Mouse (Mus musculus): ENCODE measurements around the gene Btbd7. TPM values are rescaled to one million over a fixed set of nuclear protein-coding genes. Genes with fewer than 3 reads are reported as not detected.

Btbd7 gene
- polyA plus RNA-seq, 1 experiment: 12.4 TPM

- Histone ChIP-seq H3K4me1 (ENCODE audit: control insufficient read depth, insufficient read depth, low read length) (peaks cover 11% of the 10 kb centered on the region; the same call in 1 of the 2 replicates), H3K4me3 (ENCODE audit: insufficient read depth, low read length) (peak within 1 kb of the TSS; percentile 91), H3K27ac (ENCODE audit: insufficient read depth, low read length) (peak within 1 kb of the TSS; percentile 93)
- TF ChIP-seq POLR2A (IDR thresholded peaks at IDR 0.05; ENCODE audit: extremely low read depth, insufficient read depth, low read length) (peak; percentile 89), CTCF (IDR thresholded peaks at IDR 0.05; ENCODE audit: extremely low read depth, insufficient read depth, low read length) (no peak)
Measured at GRCm38 (mm10) chr12:102743589-102744574, 134.4 kb downstream of the Btbd7 start, which contains the start of the genes Moap1 and Tmem251. TSS of gene Moap1 (minus strand) at chr12:102743661. TSS of gene Tmem251 (plus strand) at chr12:102743762.

- no peak for TF ChIP-seq POLR2A (IDR thresholded peaks at IDR 0.05; ENCODE audit: extremely low read depth, insufficient read depth, low read length)
- TF ChIP-seq CTCF (IDR thresholded peaks at IDR 0.05; ENCODE audit: extremely low read depth, insufficient read depth, low read length): no peak
- peak overlapping the region; percentile 93 for H3K27ac ChIP-seq (ENCODE audit: insufficient read depth, low read length)
- H3K4me3 ChIP-seq (ENCODE audit: insufficient read depth, low read length): peak overlapping the region; percentile 91
- H3K4me1 ChIP-seq (ENCODE audit: control insufficient read depth, insufficient read depth, low read length): peaks cover 11% of the 10 kb centered on the region; the same call in 1 of the 2 replicates
Measured at GRCm38 (mm10) chr12:102743036-102743588, 135.2 kb downstream of the Btbd7 start.

- H3K4me1 ChIP-seq (ENCODE audit: control insufficient read depth, insufficient read depth, low read length): peaks cover 11% of the 10 kb centered on the region; the same call in 1 of the 2 replicates
- TF ChIP-seq POLR2A (IDR thresholded peaks at IDR 0.05; ENCODE audit: extremely low read depth, insufficient read depth, low read length): no peak
- TF ChIP-seq CTCF (IDR thresholded peaks at IDR 0.05; ENCODE audit: extremely low read depth, insufficient read depth, low read length): no peak
- H3K4me3 ChIP-seq (ENCODE audit: insufficient read depth, low read length): peak overlapping the region; percentile 91; the same call in 1 of the 2 replicates
- no peak overlapping the region for H3K27ac ChIP-seq (ENCODE audit: insufficient read depth, low read length)
Measured at GRCm38 (mm10) chr12:102742056-102742455, 136.2 kb downstream of the Btbd7 start.

GRCm38 (mm10) chr12:102740285-102740684 lies 138.0 kb downstream of the Btbd7 start:
- Histone ChIP-seq H3K4me3 (ENCODE audit: insufficient read depth, low read length) (no peak overlapping the region), H3K27ac (ENCODE audit: insufficient read depth, low read length) (no peak overlapping the region), H3K4me1 (ENCODE audit: control insufficient read depth, insufficient read depth, low read length) (peaks cover 11% of the 10 kb centered on the region; the same call in 1 of the 2 replicates)
- TF ChIP-seq POLR2A (IDR thresholded peaks at IDR 0.05; ENCODE audit: extremely low read depth, insufficient read depth, low read length) (no peak), CTCF (IDR thresholded peaks at IDR 0.05; ENCODE audit: extremely low read depth, insufficient read depth, low read length) (peak; percentile 34; the same call in 1 of the 2 replicates)

- H3K27ac ChIP-seq (ENCODE audit: insufficient read depth, low read length): no peak overlapping the region
- no peak overlapping the region for H3K4me3 ChIP-seq (ENCODE audit: insufficient read depth, low read length)
- TF ChIP-seq POLR2A (IDR thresholded peaks at IDR 0.05; ENCODE audit: extremely low read depth, insufficient read depth, low read length) (no peak), CTCF (IDR thresholded peaks at IDR 0.05; ENCODE audit: extremely low read depth, insufficient read depth, low read length) (no peak)
- H3K4me1 ChIP-seq (ENCODE audit: control insufficient read depth, insufficient read depth, low read length): peaks cover 6% of the 10 kb centered on the region; the same call in 1 of the 2 replicates
Measured at GRCm38 (mm10) chr12:102739096-102739495, 139.2 kb downstream of the Btbd7 start.

GRCm38 (mm10) chr12:102733381-102733780 lies 144.9 kb downstream of the Btbd7 start:
- Histone ChIP-seq H3K27ac (ENCODE audit: insufficient read depth, low read length) (no peak overlapping the region), H3K4me3 (ENCODE audit: insufficient read depth, low read length) (no peak overlapping the region), H3K4me1 (ENCODE audit: control insufficient read depth, insufficient read depth, low read length) (no peaks in the 10 kb centered on the region)
- TF ChIP-seq POLR2A (IDR thresholded peaks at IDR 0.05; ENCODE audit: extremely low read depth, insufficient read depth, low read length): no peak
- peak; percentile 62 for TF ChIP-seq CTCF (IDR thresholded peaks at IDR 0.05; ENCODE audit: extremely low read depth, insufficient read depth, low read length)

GRCm38 (mm10) chr12:102730798-102731619 lies 147.3 kb downstream of the Btbd7 start:
- Histone ChIP-seq H3K4me1 (ENCODE audit: control insufficient read depth, insufficient read depth, low read length) (no peaks in the 10 kb centered on the region), H3K27ac (ENCODE audit: insufficient read depth, low read length) (no peak overlapping the region), H3K4me3 (ENCODE audit: insufficient read depth, low read length) (no peak overlapping the region)
- TF ChIP-seq CTCF (IDR thresholded peaks at IDR 0.05; ENCODE audit: extremely low read depth, insufficient read depth, low read length): no peak
- TF ChIP-seq POLR2A (IDR thresholded peaks at IDR 0.05; ENCODE audit: extremely low read depth, insufficient read depth, low read length): no peak

Other genes with a start within 250 kb of the Btbd7 start
- gene Itpk1, start 173.5 kb downstream of the Btbd7 start, polyA plus RNA-seq (2012; rRNA removed): 42.6 and 42.7 TPM in 2 replicates
- gene Moap1, start 134.8 kb downstream of the Btbd7 start, polyA plus RNA-seq (2012; rRNA removed): 10.7 and 11.0 TPM in 2 replicates
- 3.9 and 4.0 TPM in 2 replicates for gene Tmem251, start 134.7 kb downstream of the Btbd7 start, polyA plus RNA-seq (2012; rRNA removed)
- not detected in 2 replicates for gene Gm28051, start 120.7 kb downstream of the Btbd7 start, polyA plus RNA-seq (2012; rRNA removed)
- gene Gon7, start 120.7 kb downstream of the Btbd7 start, polyA plus RNA-seq (2012; rRNA removed): 10.8 and 11.2 TPM in 2 replicates
- 31.7 and 33.6 TPM in 2 replicates for gene Ubr7, start 120.5 kb downstream of the Btbd7 start, polyA plus RNA-seq (2012; rRNA removed)
- gene Gm20604, start 119.8 kb downstream of the Btbd7 start, polyA plus RNA-seq (2012; rRNA removed): 29.1 and 29.2 TPM in 2 replicates
- not detected in 2 replicates for gene Cox8c, start 20.8 kb upstream of the Btbd7 start, polyA plus RNA-seq (2012; rRNA removed)
- 39.9 and 40.3 TPM in 2 replicates for gene Unc79, start 70.4 kb upstream of the Btbd7 start, polyA plus RNA-seq (2012; rRNA removed)